Mouse (Mus musculus): ENCODE results near the gene Plg. TPM values are rescaled to one million over a fixed set of nuclear protein-coding genes. Genes with fewer than 3 reads are reported as not detected.

Gene Plg
- not detected for polyA plus RNA-seq (2014; fragmentation: Illumina TruSeq; extraction: RNeasy Lipid Tissue Mini Kit (QIAGEN cat#74804); ENCODE audit: low read depth, low replicate concordance)

DNA sequence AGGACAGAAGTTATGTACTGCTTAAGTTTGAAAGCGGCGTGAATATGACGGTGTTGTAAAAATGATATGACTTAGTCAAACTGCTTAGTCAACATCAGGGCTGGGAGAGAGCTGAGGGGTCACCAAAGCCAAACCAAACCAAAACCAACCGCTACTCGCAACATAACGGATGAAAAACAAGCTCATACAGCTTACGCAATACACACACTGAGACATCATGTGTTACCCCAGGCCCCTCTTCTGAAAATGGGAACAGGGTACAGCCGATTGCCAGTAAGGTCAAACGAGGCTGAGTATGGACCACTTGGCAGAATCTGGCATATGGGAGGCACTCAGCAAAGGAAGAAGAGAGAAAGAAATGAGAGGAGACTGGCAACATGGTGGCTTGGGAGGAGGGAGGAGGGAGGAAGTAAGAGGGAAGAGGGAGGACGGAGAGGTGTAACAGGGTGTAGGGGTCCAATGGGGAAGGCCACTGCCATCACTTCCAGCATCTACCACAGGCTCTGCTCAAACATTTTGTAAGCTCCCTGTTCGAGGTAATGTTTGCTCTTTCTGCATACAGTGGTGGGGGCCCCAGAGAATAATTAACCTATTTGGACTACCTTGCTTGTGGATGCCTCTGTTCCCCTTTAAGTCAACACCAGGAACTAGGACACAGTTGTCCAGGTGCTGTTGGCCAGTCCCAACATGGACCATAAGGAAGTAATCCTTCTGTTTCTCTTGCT lies at the start of gene Plg:
TSS of gene Plg (plus strand) at position 628 of the 725 bp plus-strand sequence.

Other genes with a start within 250 kb of the Plg start
- gene Map3k4, start 59.8 kb upstream of the Plg start, polyA plus RNA-seq (2014; fragmentation: Illumina TruSeq; extraction: RNeasy Lipid Tissue Mini Kit (QIAGEN cat#74804); ENCODE audit: low read depth, low replicate concordance), result 6.5 TPM
- gene Slc22a3, start 129.1 kb downstream of the Plg start, polyA plus RNA-seq (2014; fragmentation: Illumina TruSeq; extraction: RNeasy Lipid Tissue Mini Kit (QIAGEN cat#74804); ENCODE audit: low read depth, low replicate concordance), result 5.0 TPM
- not detected for gene Slc22a2, start 205.5 kb downstream of the Plg start, polyA plus RNA-seq (2014; fragmentation: Illumina TruSeq; extraction: RNeasy Lipid Tissue Mini Kit (QIAGEN cat#74804); ENCODE audit: low read depth, low replicate concordance)